Mouse (Mus musculus) MEL (cell line): ENCODE results near the gene Tgm2. TPM values are rescaled to one million over a fixed set of nuclear protein-coding genes. Genes with fewer than 3 reads are reported as not detected.

ENCODE experiments used
- DNase-seq: peaks from one replicate; pipeline ENCODE4 v3.0.0; 2011; ENCODE audit warnings: low read depth, low spot score
- H3K27ac ChIP-seq: 2 replicates; pipeline ENCODE4 v1.5.1; 2012; ENCODE audit warnings: low read depth, mild to moderate bottlenecking, control low read depth, low read length, moderate library complexity; ENCODE audit not compliant: control insufficient read depth
- H3K27me3 ChIP-seq, 2 experiments: fragments of 150-350 bp in 1 of 2; sonication (generic) in 1 of 2; 2 replicates each; pipeline ENCODE4 v1.6.1; 2012; ENCODE audit warnings: low read length in 2 of 2, mild to moderate bottlenecking in 2 of 2, improper control_type of control experiment in 1 of 2, moderate library complexity in 1 of 2; ENCODE audit not compliant: insufficient read depth in 2 of 2, control insufficient read depth in 1 of 2
- H3K36me3 ChIP-seq, 2 experiments: 2 replicates each; pipeline ENCODE4 v1.6.1; 2012 to 2014; ENCODE audit warnings: low read length in 2 of 2, improper control_type of control experiment in 1 of 2, inconsistent platforms in 1 of 2, mild to moderate bottlenecking in 1 of 2; ENCODE audit not compliant: insufficient read depth in 2 of 2, control insufficient read depth in 1 of 2
- H3K4me1 ChIP-seq, 2 experiments: fragments of 150-350 bp in 1 of 2; sonication (generic) in 1 of 2; 2 replicates each; pipeline ENCODE4 v1.6.1; 2012; ENCODE audit warnings: low read length in 2 of 2, improper control_type of control experiment in 1 of 2, mild to moderate bottlenecking in 1 of 2; ENCODE audit not compliant: insufficient read depth in 2 of 2, control insufficient read depth in 1 of 2
- H3K4me3 ChIP-seq, 2 experiments: fragments of 150-350 bp in 1 of 2; sonication (generic) in 1 of 2; 2 replicates each; pipeline ENCODE4 v1.5.1; 2012; ENCODE audit warnings: low read depth in 2 of 2, low read length in 2 of 2, mild to moderate bottlenecking in 2 of 2, moderate library complexity in 2 of 2, control low read depth in 1 of 2, improper control_type of control experiment in 1 of 2; ENCODE audit not compliant: control insufficient read depth in 1 of 2, insufficient read depth in 1 of 2
- H3K79me2 ChIP-seq: 2 replicates; pipeline ENCODE4 v1.6.1; 2012; ENCODE audit warnings: mild to moderate bottlenecking, low read length, moderate library complexity; ENCODE audit not compliant: control insufficient read depth, poor library complexity, insufficient read depth
- H3K9ac ChIP-seq: 2 replicates; pipeline ENCODE4 v1.6.1; 2012; ENCODE audit warnings: low read depth, mild to moderate bottlenecking, control low read depth, low read length, moderate library complexity; ENCODE audit not compliant: control insufficient read depth, poor library complexity, severe bottlenecking
- H3K9me3 ChIP-seq: fragments of 150-350 bp; sonication (generic); replicated peaks from 2 replicates; pipeline ENCODE4 v1.6.1; 2012; ENCODE audit warnings: mild to moderate bottlenecking, low read length, improper control_type of control experiment, moderate library complexity; ENCODE audit not compliant: insufficient read depth
- EP300 ChIP-seq, 2 experiments: IDR thresholded peaks; 2 replicates each; pipeline ENCODE4 v1.6.1; 2011; ENCODE audit warnings: improper control_type of control experiment in 2 of 2, low read length in 2 of 2, low read depth in 1 of 2, mild to moderate bottlenecking in 1 of 2
- GATA1 ChIP-seq: IDR thresholded peaks from 2 replicates; pipeline ENCODE4 v1.6.1; 2011; ENCODE audit warnings: low read depth, low read length, improper control_type of control experiment
- HCFC1 ChIP-seq: IDR thresholded peaks from 2 replicates; pipeline ENCODE4 v1.6.1; 2012; ENCODE audit warnings: low read depth, mild to moderate bottlenecking, inconsistent platforms, low read length, improper control_type of control experiment, moderate library complexity
- MXI1 ChIP-seq: IDR thresholded peaks from 2 replicates; pipeline ENCODE4 v1.6.1; 2011; ENCODE audit warnings: mild to moderate bottlenecking, low read depth, low read length, improper control_type of control experiment
- POLR2A ChIP-seq, 2 experiments: IDR thresholded peaks; 2 replicates each; pipeline ENCODE4 v1.6.1; 2011 to 2012; ENCODE audit warnings: low read length in 2 of 2, mild to moderate bottlenecking in 2 of 2, control low read depth in 1 of 2, improper control_type of control experiment in 1 of 2, low read depth in 1 of 2, moderate library complexity in 1 of 2; ENCODE audit not compliant: control insufficient read depth in 1 of 2, insufficient read depth in 1 of 2, poor library complexity in 1 of 2
- USF2 ChIP-seq, 2 experiments: IDR thresholded peaks; 2 replicates each; pipeline ENCODE4 v1.6.1; 2011 to 2012; ENCODE audit warnings: improper control_type of control experiment in 2 of 2, low read length in 2 of 2, borderline replicate concordance in 1 of 2, inconsistent platforms in 1 of 2, low read depth in 1 of 2, mild to moderate bottlenecking in 1 of 2; ENCODE audit not compliant: insufficient read depth in 1 of 2
- polyA plus RNA-seq, 2 experiments: library from polyadenylated mRNA; stranded (reverse) in 1 of 2; unstranded in 1 of 2; fragments of >175 nt in 1 of 2; fragments of >200 nt in 1 of 2; gene quantifications; 2 replicates each; pipeline versions ENCODE4 v1.2.1 to v1.2.4; 2012; ENCODE audit warnings: low replicate concordance in 2 of 2, low read depth in 1 of 2; ENCODE audit not compliant: insufficient read length in 2 of 2, insufficient read depth in 1 of 2, missing spikeins in 1 of 2
- total RNA-seq: library from RNA; depleted of rRNA; stranded (reverse); fragments of 300-350 nt; gene quantifications from 2 replicates; pipeline ENCODE4 v1.2.3, GENCODE M21; 2012; rRNA removed

Tgm2 gene
- total and polyA plus RNA-seq, 3 experiments, result 7.7 to 11.0 TPM; not detected in 1

DNA sequence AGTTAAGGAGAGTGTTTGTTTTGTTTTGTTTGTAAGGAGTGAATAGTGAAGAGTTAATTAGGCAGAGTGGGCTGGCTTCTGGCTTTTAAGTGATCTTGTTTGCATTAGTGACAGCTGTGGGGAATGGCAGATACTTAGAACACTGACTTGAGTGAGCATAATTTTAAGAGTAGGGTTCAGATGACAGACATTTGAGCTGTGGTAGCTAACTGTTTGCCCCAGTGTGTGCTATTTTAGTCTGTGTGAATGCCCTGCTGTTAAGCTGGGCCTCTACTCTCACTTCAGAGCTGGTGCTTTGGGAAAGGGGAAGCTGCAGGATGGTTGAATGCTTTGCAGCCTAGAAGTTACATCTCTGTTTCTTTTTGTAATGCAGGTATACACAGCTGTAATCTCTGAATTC is 79.8 kb downstream of the Tgm2 start:
- H3K4me1 ChIP-seq, result peaks cover 0 to 5% of the 10 kb centered on the region in 2 experiments; a peak in 2 of 4 replicates
- peaks cover 10 to 15% of the 10 kb centered on the region in 2 experiments for H3K36me3 ChIP-seq
- no peaks in the 10 kb centered on the region for H3K9me3 ChIP-seq
- TF ChIP-seq GATA1, result no peak
- TF ChIP-seq MXI1, result no peak
- TF ChIP-seq EP300 (IDR thresholded peaks at IDR 0.05; ENCODE audit: low read depth in 1 of 2, low read length in 2 of 2), result no peak
- no peak for TF ChIP-seq USF2 (IDR thresholded peaks at IDR 0.05; ENCODE audit: borderline replicate concordance in 1 of 2, insufficient read depth in 1 of 2, low read depth in 1 of 2, low read length in 2 of 2)
- no peak for TF ChIP-seq HCFC1
- TF ChIP-seq POLR2A (IDR thresholded peaks at IDR 0.05; ENCODE audit: control insufficient read depth in 1 of 2, insufficient read depth in 1 of 2, low read depth in 1 of 2, low read length in 2 of 2, poor library complexity in 1 of 2), result no peak
- H3K4me3 ChIP-seq, result no peak overlapping the region
- no peaks in the 10 kb centered on the region for H3K27me3 ChIP-seq
- no peaks in the 10 kb centered on the region for H3K79me2 ChIP-seq
- DNase-seq, result no peak
- H3K9ac ChIP-seq, result no peak overlapping the region
- no peak overlapping the region for H3K27ac ChIP-seq

Other genes starting within 250 kb of the Tgm2 start
- gene Vstm2l, start 231.8 kb downstream of the Tgm2 start, total RNA-seq, result not detected in 2 replicates
- not detected for gene Vstm2l, start 231.8 kb downstream of the Tgm2 start, polyA plus RNA-seq
- 18.2 and 19.3 TPM in 2 replicates for gene Tti1, start 118.0 kb downstream of the Tgm2 start, total RNA-seq
- gene Tti1, start 118.0 kb downstream of the Tgm2 start, polyA plus RNA-seq, result 10 to 100 TPM in 1 of 2 experiments, not detected in 1; 26.5 TPM
- gene Rprd1b, start 117.9 kb downstream of the Tgm2 start, total RNA-seq, result 13.5 and 14.2 TPM in 2 replicates
- gene Rprd1b, start 117.9 kb downstream of the Tgm2 start, polyA plus RNA-seq, result 10 to 100 TPM in 1 of 2 experiments, not detected in 1; 35.1 TPM
- gene D630003M21Rik, start 82.8 kb upstream of the Tgm2 start, total RNA-seq, result not detected in 2 replicates
- gene D630003M21Rik, start 82.8 kb upstream of the Tgm2 start, polyA plus RNA-seq, result under 1 TPM in 1 of 2 experiments, not detected in 1; 0.10 TPM
- not detected in 2 replicates for gene Bpi, start 111.7 kb upstream of the Tgm2 start, total RNA-seq
- under 1 TPM in 1 of 2 experiments, not detected in 1; 0.10 TPM for gene Bpi, start 111.7 kb upstream of the Tgm2 start, polyA plus RNA-seq
- not detected in 2 replicates for gene Lbp, start 160.1 kb upstream of the Tgm2 start, total RNA-seq
- not detected for gene Lbp, start 160.1 kb upstream of the Tgm2 start, polyA plus RNA-seq
- gene Snhg11, start 229.2 kb upstream of the Tgm2 start, total RNA-seq, result not detected in 2 replicates
- gene Snhg11, start 229.2 kb upstream of the Tgm2 start, polyA plus RNA-seq, result under 1 TPM in 1 of 2 experiments, not detected in 1; 0.06 TPM